Mouse (Mus musculus) ovary, adult 18-20 months (tissue): ENCODE measurements around the gene Olfr985.

Experiments used
- DNase-seq: peaks from one replicate; pipeline ENCODE4 v3.0.0; 2022; ENCODE audit warnings: low spot score, mixed read lengths

Gene Olfr985

GRCm38 (mm10) chr9:40130084-40130483 lies at the start of gene Olfr985:
TSS of gene Olfr985 (minus strand) at chr9:40130184.
- no peak for DNase-seq

GRCm38 (mm10) chr9:40177017-40177416 lies 47.0 kb upstream of the Olfr985 start:
- no peak for DNase-seq

GRCm38 (mm10) chr9:40166446-40166845 lies 36.5 kb upstream of the Olfr985 start:
- DNase-seq: no peak

- no peak for DNase-seq
These were observed 25.2 kb upstream of the Olfr985 start for GRCm38 (mm10) chr9:40155118-40155644.

- DNase-seq: no peak
These were observed 11.6 kb upstream of the Olfr985 start for GRCm38 (mm10) chr9:40141544-40141943.

- no peak for DNase-seq
These were observed 9.5 kb upstream of the Olfr985 start for GRCm38 (mm10) chr9:40139484-40139883.

- no peak for DNase-seq
These were observed 7.2 kb upstream of the Olfr985 start for GRCm38 (mm10) chr9:40136987-40137688.

GRCm38 (mm10) chr9:40130556-40130955 lies 572 bp upstream of the Olfr985 start:
- no peak for DNase-seq

GRCm38 (mm10) chr9:40117287-40117659 lies 12.7 kb downstream of the Olfr985 start:
- no peak for DNase-seq

GRCm38 (mm10) chr9:40116645-40117286 lies 13.2 kb downstream of the Olfr985 start:
- peak; percentile 33 for DNase-seq

- DNase-seq: no peak
These were observed 15.9 kb downstream of the Olfr985 start, which contains the start of gene Olfr984 for GRCm38 (mm10) chr9:40114106-40114505. TSS of gene Olfr984 (minus strand) at chr9:40114206.

- no peak for DNase-seq
These were observed 35.2 kb downstream of the Olfr985 start for GRCm38 (mm10) chr9:40094769-40095168.

GRCm38 (mm10) chr9:40093495-40093894 lies 36.5 kb downstream of the Olfr985 start, which contains the start of gene Olfr983:
TSS of gene Olfr983 (minus strand) at chr9:40093595.
- DNase-seq: no peak
